Mouse (Mus musculus) myocyte (in vitro differentiated cells): ENCODE measurements around the gene Rpl15.

Source experiments
- CEBPB ChIP-seq: IDR thresholded peaks from 2 replicates; pipeline ENCODE4 v1.6.1; 2011; ENCODE audit warnings: mild to moderate bottlenecking, moderate library complexity; ENCODE audit not compliant: poor library complexity, insufficient read depth, severe bottlenecking
- MAX ChIP-seq: IDR thresholded peaks from one replicate; pipeline ENCODE4 v1.6.1; 2011; ENCODE audit warnings: low read depth, mild to moderate bottlenecking, control low read depth
- MYOD1 ChIP-seq, 3 experiments: IDR thresholded peaks; one replicate each; pipeline ENCODE4 v1.6.1; 2011; ENCODE audit warnings: control low read depth in 2 of 3, low read depth in 2 of 3, mild to moderate bottlenecking in 2 of 3, moderate library complexity in 1 of 3; ENCODE audit not compliant: insufficient read length in 2 of 3, control insufficient read depth in 1 of 3
- MYOG ChIP-seq, 3 experiments: IDR thresholded peaks; one replicate each; pipeline ENCODE4 v1.6.1; 2011; ENCODE audit warnings: control low read depth in 2 of 3, low read depth in 2 of 3, mild to moderate bottlenecking in 2 of 3; ENCODE audit not compliant: insufficient read length in 2 of 3, control insufficient read depth in 1 of 3, insufficient read depth in 1 of 3
- POLR2A ChIP-seq: IDR thresholded peaks from one replicate; pipeline ENCODE4 v1.6.1; 2011; ENCODE audit warnings: low read depth, mild to moderate bottlenecking, control low read depth, moderate library complexity; ENCODE audit not compliant: insufficient read length
- TCF12 ChIP-seq: IDR thresholded peaks from one replicate; pipeline ENCODE4 v1.6.1; 2011; ENCODE audit warnings: mild to moderate bottlenecking, control low read depth; ENCODE audit not compliant: poor library complexity, insufficient read depth, severe bottlenecking
- TCF3 ChIP-seq: IDR thresholded peaks from one replicate; pipeline ENCODE4 v1.6.1; 2011; ENCODE audit warnings: low read depth, control low read depth; ENCODE audit not compliant: insufficient read length
- USF1 ChIP-seq: IDR thresholded peaks from one replicate; pipeline ENCODE4 v1.6.1; 2011; ENCODE audit warnings: low read depth, mild to moderate bottlenecking, control low read depth, moderate library complexity

GRCm38 (mm10) chr14:18238131-18238749, 33.0 kb downstream of the Rpl15 start:
- peak; percentile 62 for TF ChIP-seq MAX
- no peak for TF ChIP-seq USF1
- TF ChIP-seq MYOG (IDR thresholded peaks at IDR 0.05; ENCODE audit: control insufficient read depth in 1 of 3, insufficient read depth in 1 of 3, insufficient read length in 2 of 3, low read depth in 2 of 3): no peak
- peak; percentile 71 for TF ChIP-seq POLR2A
- no peak for TF ChIP-seq CEBPB
- TF ChIP-seq MYOD1 (IDR thresholded peaks at IDR 0.05; ENCODE audit: control insufficient read depth in 1 of 3, insufficient read length in 2 of 3, low read depth in 2 of 3): peak in 1 of 3 experiments; percentile 23
- TF ChIP-seq TCF12: no peak
- TF ChIP-seq TCF3: no peak
